Mouse (Mus musculus) megakaryocyte, embryonic 14.5 days (primary cell): ENCODE results near the gene Upp2. TPM values are rescaled to one million over a fixed set of nuclear protein-coding genes. Genes with fewer than 3 reads are reported as not detected.

Experiments used
- H3K27me3 ChIP-seq: replicated peaks from 2 replicates; pipeline ENCODE3; 2012; ENCODE audit warnings: inconsistent platforms
- H3K36me3 ChIP-seq: replicated peaks from 2 replicates; pipeline ENCODE3; 2012; ENCODE audit warnings: low read length, inconsistent platforms, mixed read lengths
- H3K4me1 ChIP-seq: 2 replicates; pipeline ENCODE4 v1.6.1; 2012; ENCODE audit warnings: inconsistent platforms
- H3K4me3 ChIP-seq: replicated peaks from 2 replicates; pipeline ENCODE3; 2012; ENCODE audit warnings: moderate library complexity, mild to moderate bottlenecking, inconsistent platforms
- H3K9me3 ChIP-seq: 2 replicates; pipeline ENCODE4 v1.6.1; 2012; ENCODE audit warnings: inconsistent platforms
- FLI1 ChIP-seq: IDR thresholded peaks from 2 replicates; pipeline ENCODE4 v1.6.1; 2012; ENCODE audit warnings: low read length, inconsistent platforms, mixed read lengths
- GATA1 ChIP-seq: IDR thresholded peaks from 3 replicates; pipeline ENCODE4 v1.6.1; 2012; ENCODE audit warnings: mixed read lengths, low read length, inconsistent platforms, borderline replicate concordance
- polyA plus RNA-seq: library from polyadenylated mRNA; stranded (reverse); fragments of >175 nt; gene quantifications from 2 replicates; pipeline ENCODE4 v1.2.3, GENCODE M21; 2012; ENCODE audit warnings: low replicate concordance; ENCODE audit not compliant: insufficient read depth

The Upp2 gene
- polyA plus RNA-seq, 1 experiment = not detected

- TF ChIP-seq GATA1 (no peak), FLI1 (no peak)
- no peaks in the 10 kb centered on the region for H3K27me3 ChIP-seq
- 0 out of 2 replicates have a peak, but pooled peaks cover 4% of the 10 kb centered on the region for H3K9me3 ChIP-seq
- H3K36me3 ChIP-seq = no peaks in the 10 kb centered on the region
- H3K4me1 ChIP-seq = no peaks in the 10 kb centered on the region
- no peak overlapping the region for H3K4me3 ChIP-seq
Observed at GRCm38 (mm10) chr2:58549960-58550359, 17.1 kb upstream of the Upp2 start.

- 0 out of 2 replicates have a peak, but pooled peaks cover 4% of the 10 kb centered on the region for H3K9me3 ChIP-seq
- no peak overlapping the region for H3K4me3 ChIP-seq
- H3K36me3 ChIP-seq = no peaks in the 10 kb centered on the region
- no peak for TF ChIP-seq FLI1
- no peak for TF ChIP-seq GATA1
- no peaks in the 10 kb centered on the region for H3K27me3 ChIP-seq
- no peaks in the 10 kb centered on the region for H3K4me1 ChIP-seq
Observed at GRCm38 (mm10) chr2:58550488-58550887, 16.6 kb upstream of the Upp2 start.

DNA sequence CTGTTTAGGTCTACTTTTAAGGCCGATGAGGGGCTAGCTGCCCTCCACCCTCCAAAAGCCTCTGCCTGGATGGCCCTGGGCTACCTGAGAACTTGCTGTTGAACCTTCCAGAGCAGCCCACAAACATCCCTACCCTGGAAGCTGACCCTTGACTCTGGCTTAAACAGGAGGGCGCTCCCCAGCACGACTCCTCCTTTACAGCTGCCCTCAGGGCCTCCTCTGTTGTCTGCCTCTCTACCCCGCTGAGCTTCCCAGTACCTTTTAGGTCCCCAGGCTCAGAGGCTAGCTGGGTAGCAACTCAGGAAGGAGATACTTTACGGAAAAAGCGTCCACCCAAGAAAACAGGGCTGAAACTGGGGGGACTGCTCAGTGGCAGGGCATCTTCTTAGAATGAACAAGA lies 15.2 kb upstream of the Upp2 start:
- H3K27me3 ChIP-seq = no peaks in the 10 kb centered on the region
- no peaks in the 10 kb centered on the region for H3K4me1 ChIP-seq
- no peaks in the 10 kb centered on the region for H3K9me3 ChIP-seq
- no peak for TF ChIP-seq FLI1
- TF ChIP-seq GATA1 = no peak
- no peaks in the 10 kb centered on the region for H3K36me3 ChIP-seq
- no peak overlapping the region for H3K4me3 ChIP-seq

DNA sequence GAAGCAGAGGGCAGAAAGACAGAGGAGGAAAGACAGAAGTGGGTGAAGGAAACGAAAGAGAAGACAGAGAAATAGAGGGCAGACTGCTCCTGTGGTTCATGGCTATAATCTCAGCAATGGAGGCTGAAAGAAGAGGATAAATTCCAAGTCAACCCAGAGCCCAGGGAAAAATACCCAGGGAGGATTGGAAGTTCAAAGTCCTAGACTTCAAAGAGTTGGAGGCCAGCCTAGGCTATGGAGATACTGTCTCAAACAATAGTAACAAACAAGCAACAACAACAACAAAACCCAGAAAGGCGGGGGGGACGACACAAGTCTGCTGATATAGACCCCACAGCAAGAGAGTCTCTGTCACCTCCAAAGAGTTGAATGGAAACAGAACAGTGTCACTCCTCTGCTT lies 14.8 kb upstream of the Upp2 start:
- no peaks in the 10 kb centered on the region for H3K4me1 ChIP-seq
- TF ChIP-seq GATA1 = no peak
- no peak for TF ChIP-seq FLI1
- no peaks in the 10 kb centered on the region for H3K9me3 ChIP-seq
- no peaks in the 10 kb centered on the region for H3K27me3 ChIP-seq
- no peaks in the 10 kb centered on the region for H3K36me3 ChIP-seq
- H3K4me3 ChIP-seq = no peak overlapping the region

- Histone ChIP-seq H3K4me1 (no peaks in the 10 kb centered on the region), H3K9me3 (peaks cover 8% of the 10 kb centered on the region), H3K27me3 (no peaks in the 10 kb centered on the region), H3K4me3 (no peak overlapping the region), H3K36me3 (no peaks in the 10 kb centered on the region)
- TF ChIP-seq FLI1 = no peak
- no peak for TF ChIP-seq GATA1
Observed at GRCm38 (mm10) chr2:58557045-58557845, 9.9 kb upstream of the Upp2 start.

DNA sequence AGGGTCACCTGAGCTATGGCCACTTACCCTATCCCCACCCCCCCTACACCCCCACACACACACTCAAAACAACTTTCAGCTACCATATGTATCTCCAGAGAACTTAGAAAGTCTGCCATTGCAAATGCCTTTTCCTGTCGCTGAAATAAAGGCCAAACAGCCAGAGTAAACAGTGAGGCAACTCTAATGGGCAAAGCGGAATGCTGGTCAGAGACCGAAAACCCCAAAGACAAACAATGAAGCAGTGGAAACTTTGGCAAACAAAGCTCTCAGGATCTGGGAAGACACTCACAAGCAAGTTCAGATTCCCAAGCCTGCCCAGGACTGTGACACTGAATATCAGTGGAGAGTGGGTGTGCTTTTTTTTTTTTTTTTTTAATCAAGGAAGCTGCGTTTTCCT lies 5.0 kb upstream of the Upp2 start:
- TF ChIP-seq GATA1 = no peak
- no peak for TF ChIP-seq FLI1
- H3K4me3 ChIP-seq = no peak overlapping the region
- H3K4me1 ChIP-seq = peaks cover 7% of the 10 kb centered on the region
- H3K27me3 ChIP-seq = peaks cover 36% of the 10 kb centered on the region
- no peaks in the 10 kb centered on the region for H3K36me3 ChIP-seq
- peaks cover 11% of the 10 kb centered on the region for H3K9me3 ChIP-seq

DNA sequence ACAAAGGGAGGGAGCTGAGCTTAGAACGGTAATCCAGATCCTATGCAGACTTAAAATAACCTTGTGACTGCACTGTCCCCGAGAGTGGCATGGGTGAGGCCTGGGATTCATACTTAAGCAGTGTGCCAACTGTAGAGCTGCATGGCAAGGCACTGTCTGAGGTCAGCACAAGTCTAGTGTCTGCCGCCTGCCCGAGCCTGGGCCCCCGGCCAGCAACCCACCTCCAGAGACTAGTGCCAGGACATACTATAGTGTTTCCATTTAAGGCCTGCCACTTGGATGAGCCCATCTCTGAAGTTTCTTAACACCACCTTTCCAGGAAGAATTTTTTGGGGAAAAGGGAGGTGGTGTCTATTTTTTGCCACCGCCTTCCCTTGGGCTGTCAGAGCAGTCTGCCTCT lies 1.8 kb upstream of the Upp2 start:
- Histone ChIP-seq H3K9me3 (peaks cover 11% of the 10 kb centered on the region), H3K4me3 (no peak overlapping the region), H3K4me1 (peaks cover 11% of the 10 kb centered on the region), H3K27me3 (peaks cover 58% of the 10 kb centered on the region), H3K36me3 (no peaks in the 10 kb centered on the region)
- TF ChIP-seq FLI1 (no peak), GATA1 (no peak)

DNA sequence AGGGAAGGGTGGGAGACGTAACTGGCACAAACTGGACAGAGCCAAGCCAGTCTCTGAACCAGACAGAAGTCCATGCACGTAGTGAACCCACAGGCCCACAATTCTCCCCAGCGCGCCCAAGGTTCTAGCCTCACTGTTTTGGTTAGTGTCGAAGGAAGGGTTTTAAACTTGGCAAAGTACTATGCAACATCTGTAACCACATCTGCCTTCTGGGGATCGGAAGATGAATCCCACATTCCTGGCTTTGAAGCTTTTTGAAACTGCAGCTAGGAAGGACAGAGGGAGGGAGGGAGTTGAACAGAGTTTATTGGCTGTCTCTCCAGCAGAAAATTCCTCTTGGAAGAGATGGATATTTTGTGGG lies 1.1 kb upstream of the Upp2 start:
- TF ChIP-seq FLI1 (no peak), GATA1 (no peak)
- H3K9me3 ChIP-seq = peaks cover 4% of the 10 kb centered on the region; the same call in 1 of the 2 replicates
- peaks cover 11% of the 10 kb centered on the region for H3K4me1 ChIP-seq
- peaks cover 58% of the 10 kb centered on the region for H3K27me3 ChIP-seq
- H3K36me3 ChIP-seq = no peaks in the 10 kb centered on the region
- peak overlapping the region; percentile 93 for H3K4me3 ChIP-seq

GRCm38 (mm10) chr2:58566410-58567065 lies 560 bp upstream of the Upp2 start:
- Histone ChIP-seq H3K36me3 (no peaks in the 10 kb centered on the region), H3K4me3 (peak overlapping the region; percentile 93), H3K4me1 (peaks cover 11% of the 10 kb centered on the region), H3K27me3 (peaks cover 58% of the 10 kb centered on the region), H3K9me3 (0 out of 2 replicates have a peak, but pooled peaks cover 3% of the 10 kb centered on the region)
- no peak for TF ChIP-seq FLI1
- TF ChIP-seq GATA1 = no peak
